Mouse (Mus musculus): ENCODE measurements around the gene Gm9268.
"Not testable (repeated sequence)": the region's sequence is repeated elsewhere in the genome, so short reads cannot be mapped to it uniquely, and the experiment has no call there.

Gm9268 gene

GRCm38 (mm10) chr7:43018465-43018864 lies at the start of gene Gm9268:
Gm9268 (plus strand) TSS chr7:43018765.
- DNase-seq (ENCODE audit: low spot score in 2 of 2) = not testable (repeated sequence)

- DNase-seq (ENCODE audit: low spot score in 2 of 2) = peak; percentile 1 to 47
Observed at GRCm38 (mm10) chr7:42980098-42980497, 38.5 kb upstream of the Gm9268 start.

GRCm38 (mm10) chr7:42980739-42981138 lies 37.8 kb upstream of the Gm9268 start:
- DNase-seq (ENCODE audit: low spot score in 2 of 2) = no peak

GRCm38 (mm10) chr7:43077831-43078230 lies 59.3 kb downstream of the Gm9268 start:
- no peak for DNase-seq (ENCODE audit: low spot score in 2 of 2)
